Mouse (Mus musculus): Measurements from ENCODE around the gene Mpv17l2.

DNA sequence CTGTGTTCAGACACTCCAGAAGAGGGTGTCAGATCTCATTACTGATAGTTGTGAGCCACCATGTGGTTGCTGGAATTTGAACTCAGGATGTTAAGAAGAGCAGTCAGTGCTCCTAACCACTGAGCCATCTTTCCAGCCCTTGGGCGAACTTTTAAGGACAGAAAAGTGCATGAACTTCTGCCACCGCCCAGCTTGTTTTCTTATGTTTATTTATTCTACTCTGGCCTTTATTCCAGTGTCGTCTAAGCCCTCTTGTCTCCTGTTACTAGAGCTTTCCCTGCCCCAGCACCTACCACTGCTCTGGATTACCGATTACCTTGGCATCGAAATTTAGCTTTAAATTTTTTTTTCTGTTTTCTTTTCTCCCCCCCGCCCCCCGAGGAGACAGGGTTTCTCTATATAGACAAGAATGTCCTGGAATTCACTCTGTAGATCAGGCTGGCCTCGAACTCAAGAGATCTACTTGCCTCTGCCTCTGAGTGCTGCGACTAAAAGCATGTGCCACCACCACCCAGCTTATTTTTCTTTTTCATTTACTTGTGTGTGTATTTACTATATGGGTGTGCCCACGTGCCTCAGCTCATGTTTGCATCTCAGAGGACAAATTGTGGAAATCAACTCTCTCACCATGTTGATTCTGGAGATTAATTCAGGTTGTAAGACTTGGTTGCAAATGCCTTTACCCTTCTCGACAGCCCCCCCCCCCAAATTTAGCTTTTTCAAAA is 42.2 kb upstream of the Mpv17l2 start:
- TF ChIP-seq CTCF (IDR thresholded peaks at IDR 0.05; ENCODE audit: insufficient read depth, low read length) = no peak
- no peak for TF ChIP-seq POLR2A (IDR thresholded peaks at IDR 0.05; ENCODE audit: borderline replicate concordance, extremely low read depth, low read depth, low read length)

Measured in lung, adult 2 months (tissue).